Mouse (Mus musculus) heart, embryonic 16.5 days (tissue): ENCODE measurements around the gene Ropn1l. TPM values are rescaled to one million over a fixed set of nuclear protein-coding genes. Genes with fewer than 3 reads are reported as not detected.

Experiments used
- ATAC-seq: fragments of 200-750 bp; cut with Nextera tagmentation; replicated peaks from 2 replicates; pipeline ENCODE4 v1.8.0; 2017; ENCODE audit warnings: moderate number of reproducible peaks; ENCODE audit not compliant: insufficient read depth, low FRiP score; ENCODE audit errors: extremely low read depth
- H3K27ac ChIP-seq: fragments of 300-500 bp; sonication (generic); 2 replicates; pipeline ENCODE4 v1.5.1; 2014; ENCODE audit warnings: mild to moderate bottlenecking, low read length, control low read depth, moderate library complexity
- H3K27me3 ChIP-seq: fragments of 300-500 bp; sonication (generic); 2 replicates; pipeline ENCODE4 v1.6.1; 2014; ENCODE audit warnings: low read length, mixed read lengths; ENCODE audit not compliant: control insufficient read depth, insufficient read depth
- H3K36me3 ChIP-seq: fragments of 300-500 bp; sonication (generic); 2 replicates; pipeline ENCODE4 v1.6.1; 2014; ENCODE audit not compliant: control insufficient read depth, insufficient read depth
- H3K4me1 ChIP-seq: fragments of 300-500 bp; sonication (generic); 2 replicates; pipeline ENCODE4 v1.6.1; 2014; ENCODE audit warnings: low read length, mixed read lengths; ENCODE audit not compliant: control insufficient read depth, insufficient read depth
- H3K4me2 ChIP-seq: fragments of 300-500 bp; sonication (generic); 2 replicates; pipeline ENCODE4 v1.6.1; 2014; ENCODE audit warnings: low read depth, mild to moderate bottlenecking, control low read depth, low read length
- H3K4me3 ChIP-seq: fragments of 300-500 bp; sonication (generic); 2 replicates; pipeline ENCODE4 v1.5.1; 2014; ENCODE audit warnings: mild to moderate bottlenecking, control low read depth, low read length
- H3K9ac ChIP-seq: fragments of 300-500 bp; sonication (generic); 2 replicates; pipeline ENCODE4 v1.6.1; 2014; ENCODE audit warnings: low read length, control low read depth
- H3K9me3 ChIP-seq: fragments of 300-500 bp; sonication (generic); replicated peaks from 2 replicates; pipeline ENCODE4 v1.6.1; 2016; ENCODE audit warnings: low read length; ENCODE audit not compliant: control insufficient read depth
- WGBS: fragments of 180-500 bp; shearing (Covaris S2); extraction: QIAGEN DNeasy Blood & Tissue Kit; methylation state at CpG from one replicate; pipeline ENCODE4 v1.1.7; 2014; 5-methylcytosine and 5-hydroxymethylcytosine counted together
- polyA plus RNA-seq: library from polyadenylated mRNA; unstranded; fragments of >200 nt; fragmentation: Nextera tagmentation; extraction: Ambion mirVana; gene quantifications from 2 replicates; pipeline ENCODE4 v1.2.1, GENCODE M21; 2015

Ropn1l gene
- 1.7 and 2.4 TPM in 2 replicates for polyA plus RNA-seq

DNA sequence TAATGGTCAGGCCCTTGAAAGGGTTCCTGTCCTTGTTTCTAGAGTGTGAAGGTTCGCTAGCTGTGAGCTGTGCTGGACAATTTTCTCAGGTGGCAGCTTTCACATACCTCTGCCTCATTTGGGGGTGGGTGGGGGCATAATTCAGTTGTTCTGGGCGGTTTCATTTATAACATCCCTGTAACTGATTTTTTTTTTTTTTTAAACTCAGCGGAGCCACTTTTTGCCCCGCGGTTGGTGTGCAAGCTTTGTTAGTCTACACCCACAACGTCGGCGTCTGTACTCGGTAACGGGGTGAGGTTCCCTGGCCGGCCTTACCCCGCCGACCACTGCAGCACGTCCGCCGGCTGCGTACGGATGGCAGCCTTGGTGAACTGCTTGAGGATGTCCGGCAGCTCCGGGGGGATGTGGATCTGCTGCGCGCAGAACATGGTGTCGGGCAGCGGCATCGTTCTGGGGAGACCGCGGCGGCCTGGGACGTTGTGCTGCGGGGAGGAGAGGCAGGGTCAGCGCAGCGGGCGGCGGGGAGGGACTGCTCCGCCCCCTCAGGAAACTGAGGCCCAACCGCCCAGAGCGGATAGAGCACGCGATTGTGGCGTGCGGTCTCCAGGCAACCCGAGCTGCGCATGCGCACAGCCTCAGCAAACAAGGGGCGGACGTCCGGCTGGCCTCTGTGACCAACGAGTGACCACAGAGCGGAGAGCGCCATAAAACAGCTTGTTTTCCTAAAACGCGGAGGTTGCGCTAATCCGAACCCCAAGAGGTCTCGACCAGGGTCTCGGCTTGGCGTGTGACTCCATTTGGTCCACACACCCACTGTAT lies at the start of gene Ropn1l:
Gene Ropn1l (minus strand): TSS at position 640 of the 819 bp plus-strand sequence.
- Histone ChIP-seq H3K36me3 (peaks cover 3% of the 10 kb centered on the region), H3K9me3 (no peaks in the 10 kb centered on the region), H3K9ac (peak within 1 kb of the TSS; percentile 87), H3K27me3 (no peaks in the 10 kb centered on the region), H3K4me1 (peaks cover 10% of the 10 kb centered on the region), H3K4me3 (peak within 1 kb of the TSS; percentile 83), H3K4me2 (peak within 1 kb of the TSS; percentile 91), H3K27ac (peak within 1 kb of the TSS; percentile 85)
- ATAC-seq: peak; percentile 94
- under 1% methylated on average over 54 of the region's 57 CpGs for WGBS

- Histone ChIP-seq H3K4me2 (no peak overlapping the region), H3K4me1 (no peaks in the 10 kb centered on the region), H3K36me3 (peaks cover 14% of the 10 kb centered on the region), H3K9me3 (no peaks in the 10 kb centered on the region), H3K4me3 (no peak overlapping the region), H3K27ac (no peak overlapping the region), H3K9ac (no peak overlapping the region), H3K27me3 (no peaks in the 10 kb centered on the region)
- WGBS: 89% methylated on average over 4 of the region's 4 CpGs
- no peak for ATAC-seq
These were observed 49.5 kb upstream of the Ropn1l start for GRCm38 (mm10) chr15:31502996-31503395.

DNA sequence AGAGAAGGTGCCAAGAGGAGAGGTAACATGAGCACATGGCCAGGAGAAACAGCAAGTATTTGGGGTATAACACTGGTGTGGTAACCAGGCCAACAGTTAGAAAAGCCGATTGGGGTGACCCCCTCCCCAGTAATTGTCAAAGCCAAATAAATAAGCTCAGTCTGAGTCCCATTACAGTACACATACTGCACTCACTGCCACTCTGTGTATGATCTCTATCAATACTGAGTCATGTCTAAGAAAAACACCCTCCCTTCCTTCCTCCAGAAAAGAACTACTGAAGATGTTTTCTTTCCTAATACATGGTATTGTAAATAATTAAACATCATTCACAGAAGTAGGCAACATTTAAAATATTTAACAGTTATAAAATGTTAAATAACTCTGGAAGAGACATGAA lies 48.8 kb upstream of the Ropn1l start:
- H3K9me3 ChIP-seq: no peaks in the 10 kb centered on the region
- H3K4me2 ChIP-seq: no peak overlapping the region
- no peak overlapping the region for H3K9ac ChIP-seq
- 90% methylated on average over 1 of the region's 1 CpGs for WGBS
- no peak for ATAC-seq
- no peak overlapping the region for H3K27ac ChIP-seq
- H3K36me3 ChIP-seq: peaks cover 20% of the 10 kb centered on the region
- no peaks in the 10 kb centered on the region for H3K4me1 ChIP-seq
- H3K4me3 ChIP-seq: no peak overlapping the region
- H3K27me3 ChIP-seq: no peaks in the 10 kb centered on the region

DNA sequence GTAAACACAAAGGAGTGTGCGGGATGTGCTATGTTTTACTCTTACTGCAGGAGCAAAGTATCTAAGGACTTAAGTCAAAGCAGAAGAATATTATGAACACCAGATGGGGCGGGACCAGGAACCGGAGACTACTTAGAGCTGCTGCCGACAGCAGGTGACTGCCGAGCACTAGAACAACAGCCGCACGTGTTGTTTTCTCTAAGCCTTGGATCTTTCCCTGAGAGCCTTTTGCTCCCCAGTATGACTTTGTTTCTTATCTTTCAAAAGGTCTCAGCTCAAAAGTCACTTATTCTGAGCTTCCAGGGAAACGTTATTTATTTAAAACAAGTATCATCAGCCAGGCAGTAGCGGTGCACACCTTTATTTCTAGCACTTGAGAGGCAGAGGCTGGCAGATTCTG lies 41.3 kb upstream of the Ropn1l start:
- Histone ChIP-seq H3K27ac (no peak overlapping the region), H3K9me3 (no peaks in the 10 kb centered on the region), H3K9ac (no peak overlapping the region), H3K4me3 (no peak overlapping the region), H3K4me1 (no peaks in the 10 kb centered on the region), H3K27me3 (no peaks in the 10 kb centered on the region), H3K36me3 (peaks cover 46% of the 10 kb centered on the region), H3K4me2 (no peak overlapping the region)
- ATAC-seq: no peak
- 90% methylated on average over 9 of the region's 9 CpGs for WGBS

DNA sequence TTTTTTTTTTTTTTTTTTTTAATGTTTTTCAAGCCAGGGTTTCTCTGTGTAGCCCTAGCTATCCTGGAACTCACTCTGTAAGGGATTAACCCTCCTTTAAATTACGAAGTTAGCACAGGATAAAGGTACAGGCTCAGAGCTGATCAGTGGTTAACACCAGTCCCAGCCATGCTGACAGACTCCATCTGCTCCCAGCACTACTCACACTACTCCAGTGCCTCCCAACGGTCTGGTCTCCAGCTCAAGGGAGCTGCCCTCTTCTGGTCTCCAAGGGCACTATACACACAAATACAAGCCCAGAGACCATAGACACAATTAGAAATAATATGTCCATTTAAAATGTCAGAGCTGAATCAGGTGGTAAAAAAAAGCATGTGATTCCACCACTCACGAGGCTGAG lies 40.8 kb upstream of the Ropn1l start:
- Histone ChIP-seq H3K4me2 (no peak overlapping the region), H3K27me3 (no peaks in the 10 kb centered on the region), H3K9ac (no peak overlapping the region), H3K36me3 (peaks cover 46% of the 10 kb centered on the region), H3K4me1 (no peaks in the 10 kb centered on the region), H3K4me3 (no peak overlapping the region), H3K27ac (no peak overlapping the region), H3K9me3 (no peaks in the 10 kb centered on the region)
- WGBS: 73% methylated on average over 3 of the region's 3 CpGs
- no peak for ATAC-seq

DNA sequence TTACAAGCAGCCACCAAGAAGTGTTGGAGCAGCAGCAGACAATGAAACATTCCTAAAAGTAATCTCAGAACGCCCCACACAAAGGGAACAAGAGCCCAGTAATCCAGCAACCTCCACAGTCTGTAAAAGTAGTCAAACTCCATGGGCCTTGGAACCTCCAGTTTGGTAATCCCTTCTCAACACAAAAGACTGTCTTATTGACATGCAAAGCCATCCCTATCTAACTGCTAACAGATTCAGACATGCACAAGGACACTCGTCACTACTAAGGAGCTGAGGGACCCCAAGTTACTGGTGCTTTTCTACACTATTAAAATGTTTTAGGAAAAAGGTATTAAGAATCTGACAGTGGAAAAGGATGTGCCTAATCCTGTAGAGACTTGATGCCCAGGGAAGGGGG lies 33.9 kb upstream of the Ropn1l start:
- H3K27me3 ChIP-seq: no peaks in the 10 kb centered on the region
- no peak overlapping the region for H3K4me2 ChIP-seq
- no peaks in the 10 kb centered on the region for H3K9me3 ChIP-seq
- no peak overlapping the region for H3K9ac ChIP-seq
- H3K36me3 ChIP-seq: peaks cover 33% of the 10 kb centered on the region
- H3K4me3 ChIP-seq: no peak overlapping the region
- 84% methylated on average over 2 of the region's 2 CpGs for WGBS
- H3K27ac ChIP-seq: no peak overlapping the region
- no peak for ATAC-seq
- no peaks in the 10 kb centered on the region for H3K4me1 ChIP-seq

GRCm38 (mm10) chr15:31476678-31477077 lies 23.1 kb upstream of the Ropn1l start:
- Histone ChIP-seq H3K27me3 (no peaks in the 10 kb centered on the region), H3K27ac (peak overlapping the region; percentile 86), H3K4me1 (peaks cover 7% of the 10 kb centered on the region; the same call in 1 of the 2 replicates), H3K4me3 (no peak overlapping the region), H3K4me2 (no peak overlapping the region), H3K9me3 (no peaks in the 10 kb centered on the region), H3K36me3 (peaks cover 35% of the 10 kb centered on the region), H3K9ac (no peak overlapping the region)
- 57% methylated on average over 1 of the region's 1 CpGs for WGBS
- ATAC-seq: peak; percentile 76; the same call in 1 of the 2 replicates

- H3K9ac ChIP-seq: no peak overlapping the region
- H3K4me3 ChIP-seq: no peak overlapping the region
- no peaks in the 10 kb centered on the region for H3K27me3 ChIP-seq
- WGBS: 67% methylated on average over 4 of the region's 4 CpGs
- peaks cover 7% of the 10 kb centered on the region; the same call in 1 of the 2 replicates for H3K4me1 ChIP-seq
- 0 out of 2 replicates have a peak, but pooled peaks have one; percentile 18 for ATAC-seq
- no peaks in the 10 kb centered on the region for H3K9me3 ChIP-seq
- H3K4me2 ChIP-seq: no peak overlapping the region
- peaks cover 26% of the 10 kb centered on the region for H3K36me3 ChIP-seq
- H3K27ac ChIP-seq: no peak overlapping the region
These were observed 19.4 kb upstream of the Ropn1l start for GRCm38 (mm10) chr15:31472645-31473574.
